Mouse (Mus musculus) embryonic facial prominence, embryonic 11.5 days (tissue): ENCODE data around the gene Lrch2. TPM values are rescaled to one million over a fixed set of nuclear protein-coding genes. Genes with fewer than 3 reads are reported as not detected.
"Not testable (repeated sequence)": the region's sequence is repeated elsewhere in the genome, so short reads cannot be mapped to it uniquely, and the experiment has no call there.

ENCODE experiments used
- ATAC-seq: fragments of 200-750 bp; cut with Nextera tagmentation; replicated peaks from 2 replicates; pipeline ENCODE4 v1.8.0; 2017; ENCODE audit warnings: low read depth; ENCODE audit not compliant: insufficient number of reproducible peaks, low FRiP score, low TSS enrichment
- DNase-seq: peaks from one replicate; pipeline ENCODE4 v3.0.0-alpha.2; 2015; ENCODE audit warnings: low spot score
- H3K27ac ChIP-seq: fragments of 300-500 bp; sonication (generic); replicated peaks from 2 replicates; pipeline ENCODE4 v1.5.1; 2014; ENCODE audit warnings: mild to moderate bottlenecking, low read depth, low read length, control low read depth
- H3K27me3 ChIP-seq: fragments of 300-500 bp; sonication (generic); 2 replicates; pipeline ENCODE4 v1.6.1; 2014; ENCODE audit warnings: mild to moderate bottlenecking, low read length, moderate library complexity, mixed read lengths; ENCODE audit not compliant: control insufficient read depth, insufficient read depth
- H3K36me3 ChIP-seq: fragments of 300-500 bp; sonication (generic); replicated peaks from 2 replicates; pipeline ENCODE4 v1.6.1; 2014; ENCODE audit warnings: low read depth, mild to moderate bottlenecking, low read length, moderate library complexity, mixed read lengths; ENCODE audit not compliant: control insufficient read depth, insufficient read depth
- H3K4me1 ChIP-seq: fragments of 300-500 bp; sonication (generic); 2 replicates; pipeline ENCODE4 v1.6.1; 2014; ENCODE audit warnings: low read length, mixed read lengths; ENCODE audit not compliant: control insufficient read depth, insufficient read depth
- H3K4me2 ChIP-seq: fragments of 300-500 bp; sonication (generic); 2 replicates; pipeline ENCODE4 v1.6.1; 2014; ENCODE audit warnings: low read depth, mild to moderate bottlenecking, control low read depth, low read length, moderate library complexity
- H3K4me3 ChIP-seq: fragments of 300-500 bp; sonication (generic); 2 replicates; pipeline ENCODE4 v1.5.1; 2014; ENCODE audit warnings: low read depth, low read length, control low read depth
- H3K9ac ChIP-seq: fragments of 300-500 bp; sonication (generic); replicated peaks from 2 replicates; pipeline ENCODE4 v1.6.1; 2014; ENCODE audit warnings: mild to moderate bottlenecking, control low read depth, low read length
- H3K9me3 ChIP-seq: fragments of 300-500 bp; sonication (generic); replicated peaks from 2 replicates; pipeline ENCODE4 v1.6.1; 2016; ENCODE audit warnings: mild to moderate bottlenecking, low read length, inconsistent platforms, mixed read lengths; ENCODE audit not compliant: control insufficient read depth
- WGBS: fragments of 180-500 bp; shearing (Covaris S2); extraction: QIAGEN DNeasy Blood & Tissue Kit; methylation state at CpG from one replicate; pipeline ENCODE4 v1.1.7; 2014; 5-methylcytosine and 5-hydroxymethylcytosine counted together
- polyA plus RNA-seq: library from polyadenylated mRNA; unstranded; fragments of >200 nt; fragmentation: Nextera tagmentation; extraction: Ambion mirVana; gene quantifications from 2 replicates; pipeline ENCODE4 v1.2.1, GENCODE M21; 2014

Gene Lrch2
- 10.9 and 11.1 TPM in 2 replicates for polyA plus RNA-seq

- peak within 1 kb of the TSS; percentile 68 for H3K9ac ChIP-seq
- no peaks in the 10 kb centered on the region for H3K36me3 ChIP-seq
- peak within 1 kb of the TSS; percentile 30 for H3K4me2 ChIP-seq
- DNase-seq (peak; percentile 70), ATAC-seq (peak; percentile 93)
- H3K27ac ChIP-seq, result peak within 1 kb of the TSS; percentile 62; the same call in 1 of the 2 replicates
- no peaks in the 10 kb centered on the region for H3K4me1 ChIP-seq
- peak within 1 kb of the TSS; percentile 53 for H3K4me3 ChIP-seq
- no peaks in the 10 kb centered on the region for H3K27me3 ChIP-seq
- no peaks in the 10 kb centered on the region for H3K9me3 ChIP-seq
- WGBS, result 8% methylated on average over 34 of the region's 50 CpGs
Measured at GRCm38 (mm10) chrX:147553421-147554201, at the start of gene Lrch2. Gene Lrch2 (minus strand): TSS chrX:147554081.

GRCm38 (mm10) chrX:147540934-147541870, 12.7 kb downstream of the Lrch2 start:
- no peaks in the 10 kb centered on the region for H3K9me3 ChIP-seq
- 65% methylated on average over 11 of the region's 11 CpGs for WGBS
- H3K4me2 ChIP-seq, result no peak overlapping the region
- no peak overlapping the region for H3K4me3 ChIP-seq
- no peaks in the 10 kb centered on the region for H3K27me3 ChIP-seq
- no peak overlapping the region for H3K27ac ChIP-seq
- ATAC-seq (peak; percentile 48; the same call in 1 of the 2 replicates), DNase-seq (no peak)
- no peaks in the 10 kb centered on the region for H3K4me1 ChIP-seq
- H3K9ac ChIP-seq, result no peak overlapping the region
- no peaks in the 10 kb centered on the region for H3K36me3 ChIP-seq

- H3K27ac ChIP-seq, result no peak overlapping the region
- no peak overlapping the region for H3K4me2 ChIP-seq
- H3K9me3 ChIP-seq, result no peaks in the 10 kb centered on the region
- DNase-seq, result no peak
- no peaks in the 10 kb centered on the region for H3K27me3 ChIP-seq
- H3K4me1 ChIP-seq, result no peaks in the 10 kb centered on the region
- no peak for ATAC-seq
- H3K36me3 ChIP-seq, result no peaks in the 10 kb centered on the region
- H3K4me3 ChIP-seq, result no peak overlapping the region
- H3K9ac ChIP-seq, result no peak overlapping the region
Measured at GRCm38 (mm10) chrX:147538377-147538776, 15.5 kb downstream of the Lrch2 start.

- H3K9ac ChIP-seq, ATAC-seq, H3K27me3 ChIP-seq, H3K9me3 ChIP-seq, DNase-seq, H3K27ac ChIP-seq, H3K4me1 ChIP-seq, H3K4me2 ChIP-seq, H3K4me3 ChIP-seq, H3K36me3 ChIP-seq: not testable (repeated sequence)
- 75% methylated on average over 3 of the region's 3 CpGs for WGBS
Measured at GRCm38 (mm10) chrX:147537117-147537516, 16.8 kb downstream of the Lrch2 start.

GRCm38 (mm10) chrX:147535616-147536015, 18.3 kb downstream of the Lrch2 start:
- no peak overlapping the region for H3K27ac ChIP-seq
- no peaks in the 10 kb centered on the region for H3K9me3 ChIP-seq
- H3K4me2 ChIP-seq, result no peak overlapping the region
- H3K4me1 ChIP-seq, result no peaks in the 10 kb centered on the region
- no peaks in the 10 kb centered on the region for H3K36me3 ChIP-seq
- H3K27me3 ChIP-seq, result no peaks in the 10 kb centered on the region
- H3K4me3 ChIP-seq, result no peak overlapping the region
- DNase-seq (no peak), ATAC-seq (no peak)
- 73% methylated on average over 2 of the region's 2 CpGs for WGBS
- no peak overlapping the region for H3K9ac ChIP-seq

- Histone ChIP-seq H3K36me3 (no peaks in the 10 kb centered on the region), H3K9ac (no peak overlapping the region), H3K4me1 (no peaks in the 10 kb centered on the region), H3K27me3 (no peaks in the 10 kb centered on the region), H3K4me2 (no peak overlapping the region), H3K9me3 (no peaks in the 10 kb centered on the region), H3K4me3 (no peak overlapping the region), H3K27ac (no peak overlapping the region)
- DNase-seq, result no peak
- ATAC-seq, result no peak
- WGBS, result 70% methylated on average over 4 of the region's 4 CpGs
Measured at GRCm38 (mm10) chrX:147531675-147532074, 22.2 kb downstream of the Lrch2 start.

- Histone ChIP-seq H3K27me3 (no peaks in the 10 kb centered on the region), H3K4me1 (no peaks in the 10 kb centered on the region), H3K27ac (no peak overlapping the region), H3K4me3 (no peak overlapping the region), H3K4me2 (no peak overlapping the region), H3K9ac (no peak overlapping the region), H3K9me3 (no peaks in the 10 kb centered on the region), H3K36me3 (no peaks in the 10 kb centered on the region)
- no peak for ATAC-seq
- no peak for DNase-seq
- 69% methylated on average over 7 of the region's 7 CpGs for WGBS
Measured at GRCm38 (mm10) chrX:147527646-147528172, 26.2 kb downstream of the Lrch2 start.
